Mouse (Mus musculus): Measurements from ENCODE around the gene Atxn7l3. TPM values are rescaled to one million over a fixed set of nuclear protein-coding genes. Genes with fewer than 3 reads are reported as not detected.

Gene Atxn7l3
- polyA plus RNA-seq, 1 experiment from 2014 or later = 30.1 TPM

DNA sequence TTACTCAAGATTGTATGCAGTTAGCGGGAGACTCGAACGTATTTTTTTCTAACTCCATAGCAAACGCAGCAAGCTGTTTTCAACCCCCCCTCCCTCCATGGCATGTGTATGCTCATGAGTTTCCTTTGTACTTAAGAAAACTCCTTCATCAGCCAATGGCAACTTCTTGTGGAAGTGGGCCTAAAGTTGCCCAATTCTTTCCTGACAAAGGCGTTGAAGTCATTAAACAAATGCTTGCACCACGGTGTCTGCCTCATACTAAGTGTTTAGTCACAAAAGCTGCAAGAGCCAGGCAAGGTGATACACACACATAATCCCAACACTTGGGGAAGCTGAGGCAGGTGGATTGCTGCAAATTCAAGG, 50.2 kb downstream of the Atxn7l3 start:
- Histone ChIP-seq H3K27ac (no peak overlapping the region), H3K9ac (replicated peaks) (no peak overlapping the region), H3K4me1 (replicated peaks) (peaks cover 29% of the 10 kb centered on the region), H3K9me3 (no peaks in the 10 kb centered on the region), H3K27me3 (no peaks in the 10 kb centered on the region), H3K4me2 (replicated peaks) (no peak overlapping the region), H3K36me3 (no peaks in the 10 kb centered on the region), H3K4me3 (replicated peaks) (no peak overlapping the region)
- ATAC-seq = no peak
- 88% methylated on average over 6 of the region's 6 CpGs for WGBS

DNA sequence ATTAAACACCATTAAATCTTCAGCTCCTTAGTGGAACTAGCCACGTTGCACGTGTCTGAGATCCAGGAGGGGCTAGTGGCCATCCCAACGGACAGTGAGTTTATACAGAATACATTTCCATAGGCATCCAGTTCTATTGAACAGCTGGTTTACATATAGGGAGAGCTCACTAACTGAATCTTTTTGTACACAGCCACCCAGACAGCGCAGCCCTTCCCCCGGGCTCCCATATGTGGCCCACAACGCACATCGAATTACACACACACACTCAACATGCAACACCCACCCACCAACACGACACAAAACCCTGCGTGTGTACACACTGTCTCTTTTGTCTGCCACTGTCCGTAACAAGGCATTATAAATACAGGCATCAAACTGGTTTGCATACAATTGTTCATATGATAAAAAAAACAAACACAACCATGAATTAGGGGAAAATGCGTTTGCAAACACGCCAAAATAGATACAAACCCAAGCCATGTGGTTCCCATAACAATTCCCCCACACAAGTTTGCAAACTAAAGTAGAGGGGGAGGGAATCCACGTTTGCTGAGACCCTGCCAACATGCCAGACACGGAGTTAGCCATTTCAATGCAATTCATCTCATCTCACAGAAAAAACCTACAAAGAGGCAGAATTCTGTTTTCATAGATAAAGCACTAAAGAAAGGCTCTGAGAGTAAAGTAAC, 50.7 kb downstream of the Atxn7l3 start:
- Histone ChIP-seq H3K27me3 (no peaks in the 10 kb centered on the region), H3K36me3 (no peaks in the 10 kb centered on the region), H3K9ac (replicated peaks) (peak overlapping the region; percentile 67), H3K27ac (peak overlapping the region; percentile 65), H3K4me1 (replicated peaks) (peaks cover 29% of the 10 kb centered on the region), H3K4me3 (replicated peaks) (peak overlapping the region; percentile 42), H3K9me3 (no peaks in the 10 kb centered on the region), H3K4me2 (replicated peaks) (peak overlapping the region; percentile 80)
- WGBS = 45% methylated on average over 14 of the region's 14 CpGs
- peak; percentile 18; the same call in 1 of the 2 replicates for ATAC-seq

GRCm38 (mm10) chr11:102244926-102245449, 51.4 kb downstream of the Atxn7l3 start:
- peak overlapping the region; percentile 80 for H3K4me2 ChIP-seq (replicated peaks)
- peak overlapping the region; percentile 67 for H3K9ac ChIP-seq (replicated peaks)
- under 1% methylated on average over 32 of the region's 32 CpGs for WGBS
- no peaks in the 10 kb centered on the region for H3K9me3 ChIP-seq
- H3K4me3 ChIP-seq (replicated peaks) = peak overlapping the region; percentile 42
- peaks cover 29% of the 10 kb centered on the region for H3K4me1 ChIP-seq (replicated peaks)
- no peaks in the 10 kb centered on the region for H3K36me3 ChIP-seq
- no peaks in the 10 kb centered on the region for H3K27me3 ChIP-seq
- peak; percentile 83 for ATAC-seq
- H3K27ac ChIP-seq = peak overlapping the region; percentile 65

GRCm38 (mm10) chr11:102241874-102242273, 54.6 kb downstream of the Atxn7l3 start:
- Histone ChIP-seq H3K4me2 (replicated peaks) (no peak overlapping the region), H3K4me1 (replicated peaks) (peaks cover 20% of the 10 kb centered on the region), H3K4me3 (replicated peaks) (no peak overlapping the region), H3K9me3 (no peaks in the 10 kb centered on the region), H3K9ac (replicated peaks) (no peak overlapping the region), H3K27me3 (no peaks in the 10 kb centered on the region), H3K36me3 (no peaks in the 10 kb centered on the region), H3K27ac (no peak overlapping the region)
- no peak for ATAC-seq
- WGBS = 53% methylated on average over 5 of the region's 5 CpGs

GRCm38 (mm10) chr11:102241246-102241645, 55.2 kb downstream of the Atxn7l3 start:
- no peak overlapping the region for H3K4me2 ChIP-seq (replicated peaks)
- ATAC-seq = no peak

DNA sequence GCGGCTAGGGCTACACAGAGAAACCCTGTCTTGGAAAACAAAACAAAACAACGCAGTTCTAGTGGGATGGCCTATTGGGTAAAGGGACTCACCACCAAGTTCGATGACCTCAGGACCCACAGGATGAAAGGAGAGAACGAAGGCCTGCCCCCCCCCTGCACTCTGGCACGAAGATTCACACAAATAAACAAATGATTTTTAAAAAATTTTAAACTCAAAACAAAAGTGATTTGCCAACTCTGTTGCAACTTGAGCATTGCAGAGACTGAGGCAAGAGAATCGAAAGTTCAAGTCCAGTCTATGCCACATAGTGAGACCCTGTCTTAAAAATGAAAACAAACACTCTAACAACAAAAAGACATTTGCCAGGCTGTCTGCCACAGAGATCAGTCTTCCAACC, 55.8 kb downstream of the Atxn7l3 start:
- 89% methylated on average over 6 of the region's 6 CpGs for WGBS
- H3K36me3 ChIP-seq = no peaks in the 10 kb centered on the region
- H3K27ac ChIP-seq = no peak overlapping the region
- ATAC-seq = no peak
- no peaks in the 10 kb centered on the region for H3K9me3 ChIP-seq
- no peak overlapping the region for H3K4me2 ChIP-seq (replicated peaks)
- peaks cover 18% of the 10 kb centered on the region for H3K4me1 ChIP-seq (replicated peaks)
- H3K27me3 ChIP-seq = no peaks in the 10 kb centered on the region
- H3K4me3 ChIP-seq (replicated peaks) = no peak overlapping the region
- no peak overlapping the region for H3K9ac ChIP-seq (replicated peaks)

More at GRCm38 (mm10) chr11:102241246-102241645, 55.2 kb downstream of the Atxn7l3 start:
- H3K27ac ChIP-seq = no peak overlapping the region
- no peak overlapping the region for H3K9ac ChIP-seq (replicated peaks)
- 89% methylated on average over 5 of the region's 5 CpGs for WGBS
- peaks cover 22% of the 10 kb centered on the region for H3K4me1 ChIP-seq (replicated peaks)
- no peaks in the 10 kb centered on the region for H3K9me3 ChIP-seq
- no peak overlapping the region for H3K4me3 ChIP-seq (replicated peaks)
- H3K27me3 ChIP-seq = no peaks in the 10 kb centered on the region
- H3K36me3 ChIP-seq = no peaks in the 10 kb centered on the region

Other genes starting within 250 kb of the Atxn7l3 start
- 24.5 and 26.7 TPM in 2 replicates for gene Mpp2, start 208.1 kb downstream of the Atxn7l3 start, polyA plus RNA-seq (2015; fragmentation: Nextera tagmentation; extraction: Ambion mirVana)
- not detected in 2 replicates for gene Ppy, start 195.3 kb downstream of the Atxn7l3 start, polyA plus RNA-seq (2015; fragmentation: Nextera tagmentation; extraction: Ambion mirVana)
- gene Pyy, start 188.8 kb downstream of the Atxn7l3 start, polyA plus RNA-seq (2015; fragmentation: Nextera tagmentation; extraction: Ambion mirVana) = not detected in 2 replicates
- 0.09 TPM in 1 of 2 replicates, not detected in the other for gene Nags, start 151.1 kb downstream of the Atxn7l3 start, polyA plus RNA-seq (2015; fragmentation: Nextera tagmentation; extraction: Ambion mirVana)
- 40.5 and 42.5 TPM in 2 replicates for gene Tmem101, start 140.2 kb downstream of the Atxn7l3 start, polyA plus RNA-seq (2015; fragmentation: Nextera tagmentation; extraction: Ambion mirVana)
- 141 and 156 TPM in 2 replicates for gene Lsm12, start 111.3 kb downstream of the Atxn7l3 start, polyA plus RNA-seq (2015; fragmentation: Nextera tagmentation; extraction: Ambion mirVana)
- 31.4 and 32.9 TPM in 2 replicates for gene G6pc3, start 107.0 kb downstream of the Atxn7l3 start, polyA plus RNA-seq (2015; fragmentation: Nextera tagmentation; extraction: Ambion mirVana)
- gene Hdac5, start 66.5 kb downstream of the Atxn7l3 start, polyA plus RNA-seq (2015; fragmentation: Nextera tagmentation; extraction: Ambion mirVana) = 80.5 and 106 TPM in 2 replicates
- gene BC030867, start 47.7 kb downstream of the Atxn7l3 start, polyA plus RNA-seq (2015; fragmentation: Nextera tagmentation; extraction: Ambion mirVana) = 4.6 and 5.6 TPM in 2 replicates
- gene Asb16, start 27.9 kb downstream of the Atxn7l3 start, polyA plus RNA-seq (2015; fragmentation: Nextera tagmentation; extraction: Ambion mirVana) = not detected in 2 replicates
- 79.0 and 83.4 TPM in 2 replicates for gene Tmub2, start 11.7 kb downstream of the Atxn7l3 start, polyA plus RNA-seq (2015; fragmentation: Nextera tagmentation; extraction: Ambion mirVana)
- gene Ubtf, start 23.1 kb upstream of the Atxn7l3 start, polyA plus RNA-seq (2015; fragmentation: Nextera tagmentation; extraction: Ambion mirVana) = 85.2 and 90.3 TPM in 2 replicates
- gene Slc4a1, start 69.6 kb upstream of the Atxn7l3 start, polyA plus RNA-seq (2015; fragmentation: Nextera tagmentation; extraction: Ambion mirVana) = 4.3 and 4.8 TPM in 2 replicates
- gene Rundc3a, start 96.8 kb upstream of the Atxn7l3 start, polyA plus RNA-seq (2015; fragmentation: Nextera tagmentation; extraction: Ambion mirVana) = 131 and 153 TPM in 2 replicates
- gene Slc25a39, start 111.3 kb upstream of the Atxn7l3 start, polyA plus RNA-seq (2015; fragmentation: Nextera tagmentation; extraction: Ambion mirVana) = 141 and 154 TPM in 2 replicates
- 57.4 and 61.8 TPM in 2 replicates for gene Grn, start 133.7 kb upstream of the Atxn7l3 start, polyA plus RNA-seq (2015; fragmentation: Nextera tagmentation; extraction: Ambion mirVana)
- gene Fam171a2, start 151.1 kb upstream of the Atxn7l3 start, polyA plus RNA-seq (2015; fragmentation: Nextera tagmentation; extraction: Ambion mirVana) = 10.9 and 18.4 TPM in 2 replicates
- 4.9 and 6.0 TPM in 2 replicates for gene Itga2b, start 173.5 kb upstream of the Atxn7l3 start, polyA plus RNA-seq (2015; fragmentation: Nextera tagmentation; extraction: Ambion mirVana)

All from midbrain, embryonic 13.5 days (tissue).